Mouse (Mus musculus): ENCODE results near the gene Cop1.

The Cop1 gene

DNA sequence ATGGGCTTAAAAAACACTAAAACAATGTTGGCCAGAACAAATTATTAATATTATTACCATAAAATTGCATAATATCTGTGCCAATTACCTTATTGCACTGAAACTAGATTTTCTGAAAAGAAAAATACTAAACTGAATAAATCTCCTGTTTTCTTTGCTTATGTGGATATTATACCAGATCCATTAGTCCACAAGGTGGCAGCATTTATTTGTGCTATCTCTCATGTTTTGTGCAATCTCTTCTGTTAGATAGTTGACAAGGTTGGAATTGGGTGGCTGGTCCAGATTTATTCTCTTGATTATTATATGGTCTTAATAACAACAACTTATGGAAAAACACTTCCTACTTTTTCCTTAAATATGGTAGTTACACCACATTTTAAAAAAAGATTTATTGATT lies 58.1 kb downstream of the Cop1 start:
- DNase-seq (ENCODE audit: low read depth): peak; percentile 83

DNA sequence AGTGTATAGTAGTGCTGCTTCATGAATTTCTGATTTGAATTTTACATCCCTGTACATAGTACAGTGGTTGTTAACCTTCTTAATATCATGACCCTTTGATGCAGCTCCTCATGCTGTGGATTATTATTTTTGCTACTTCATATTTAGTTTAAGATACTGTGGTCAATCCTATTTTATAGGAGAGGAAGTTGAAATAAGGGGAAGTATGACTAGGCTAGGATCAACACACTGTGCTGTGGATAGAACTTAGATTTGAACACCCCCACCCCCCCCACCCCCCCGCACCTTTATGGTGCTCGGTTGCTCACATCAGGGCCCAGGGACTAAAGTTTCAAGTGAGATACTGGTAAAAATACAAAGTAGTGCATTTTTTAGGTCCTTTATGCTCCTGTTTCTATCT lies 58.7 kb downstream of the Cop1 start:
- DNase-seq (ENCODE audit: low read depth): no peak

DNA sequence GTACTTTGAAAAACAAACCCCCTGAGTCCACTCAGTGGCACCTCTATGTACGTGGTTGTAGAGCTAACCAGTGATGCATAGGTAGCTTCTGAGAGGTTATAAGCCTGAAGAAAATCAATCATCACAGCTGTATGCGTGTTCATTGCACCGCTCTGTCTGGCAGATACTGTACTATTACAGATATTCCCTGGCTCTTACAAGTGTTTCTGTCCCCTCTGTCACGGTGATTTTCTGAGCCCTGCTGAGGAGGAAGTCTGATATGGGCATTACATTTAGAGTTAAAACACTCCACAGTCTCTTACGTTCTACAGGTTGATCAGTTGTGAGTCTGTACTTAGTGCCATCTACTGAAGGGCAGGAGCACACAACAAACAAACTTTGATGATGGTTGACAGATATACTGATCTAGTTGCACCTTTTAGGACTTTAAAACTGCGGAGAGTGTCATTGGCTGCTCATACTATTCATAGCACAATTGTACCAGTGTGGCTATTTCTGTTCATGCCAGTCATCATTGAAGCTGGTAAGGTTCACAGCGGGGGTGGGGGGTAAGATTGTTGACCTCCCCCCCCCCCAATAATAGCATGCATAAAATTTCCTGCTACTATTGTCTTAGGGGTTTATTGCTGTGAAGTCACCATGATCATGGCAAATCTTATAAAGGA lies 69.4 kb downstream of the Cop1 start:
- DNase-seq (ENCODE audit: low read depth): no peak

DNA sequence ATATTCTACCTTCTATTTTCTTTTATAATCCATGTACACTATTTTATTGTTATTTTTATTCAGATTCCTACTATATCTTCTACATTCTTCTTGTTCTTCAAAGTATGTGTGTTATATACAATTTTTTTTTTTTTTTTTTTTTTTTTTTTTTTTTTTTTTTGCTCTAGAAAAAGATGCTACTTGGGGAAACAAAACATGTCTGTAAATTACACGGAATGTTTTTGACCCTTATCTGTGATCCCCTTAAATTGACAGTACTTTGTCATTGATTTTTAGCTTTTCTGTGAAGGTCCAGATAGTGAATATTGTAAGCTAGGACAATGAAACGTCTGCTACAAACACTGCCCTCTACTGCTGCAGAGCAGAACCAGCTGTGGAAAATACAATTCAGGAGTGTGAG lies 81.5 kb downstream of the Cop1 start:
- DNase-seq (ENCODE audit: low read depth): no peak

DNA sequence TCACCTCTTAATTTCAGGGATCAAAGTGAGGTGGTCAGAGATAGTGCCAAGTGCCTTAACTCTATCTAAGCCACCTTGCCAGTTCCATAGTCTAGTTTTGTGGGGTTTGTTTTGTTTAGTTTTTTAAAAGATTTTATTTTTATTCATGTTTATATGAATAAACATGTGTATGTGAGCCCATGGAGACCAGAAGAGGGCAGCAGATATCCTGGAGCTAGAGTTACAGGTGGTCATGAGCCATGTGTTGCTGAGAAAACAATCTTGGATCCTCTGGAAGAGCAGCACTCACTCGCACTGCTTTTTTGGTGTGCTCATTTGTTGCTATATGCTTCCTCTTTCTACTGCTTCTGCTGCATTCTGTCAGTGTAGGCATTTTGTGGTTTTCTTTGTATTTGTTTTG lies 90.5 kb downstream of the Cop1 start:
- DNase-seq (ENCODE audit: low read depth): peak; percentile 71

DNA sequence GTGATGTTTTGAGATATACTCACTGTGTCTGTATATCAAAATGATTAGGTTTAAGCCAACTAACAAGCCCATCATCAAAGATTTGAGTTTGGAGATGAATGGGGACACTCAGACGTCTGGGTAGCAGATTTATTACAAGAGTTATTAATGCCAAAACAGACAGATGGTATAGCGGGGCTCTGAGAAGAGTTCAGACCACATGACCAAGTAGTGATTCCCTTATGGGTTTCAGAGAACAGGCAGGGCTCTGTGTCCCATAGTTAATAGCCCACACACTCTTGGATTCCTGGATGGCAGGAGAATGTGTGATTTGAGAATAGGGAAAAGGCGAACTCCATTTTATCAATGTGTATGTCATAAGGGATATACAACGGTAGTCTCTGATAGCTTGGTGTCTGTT lies 98.9 kb downstream of the Cop1 start:
- no peak for DNase-seq (ENCODE audit: low read depth)

DNA sequence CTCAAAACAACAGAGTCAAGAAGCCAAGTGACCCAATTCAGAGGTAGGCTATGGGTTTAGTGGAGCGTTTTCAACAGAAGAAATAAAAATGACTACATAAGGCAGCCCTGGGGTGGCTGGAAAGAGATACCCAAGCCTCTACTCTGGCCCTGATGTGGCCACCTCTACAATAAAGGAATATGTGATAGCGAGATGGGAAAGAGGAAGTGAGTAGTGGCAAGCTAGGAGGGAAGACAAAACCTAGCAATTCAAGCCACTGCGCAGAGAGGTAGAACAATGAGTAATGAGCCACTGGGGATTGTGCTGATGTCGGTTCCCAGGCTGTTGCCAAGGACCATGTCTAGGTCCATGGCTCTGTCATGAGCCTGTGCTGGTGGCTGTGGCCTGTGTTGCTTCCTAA lies 102.0 kb downstream of the Cop1 start:
- DNase-seq (ENCODE audit: low read depth): no peak

DNA sequence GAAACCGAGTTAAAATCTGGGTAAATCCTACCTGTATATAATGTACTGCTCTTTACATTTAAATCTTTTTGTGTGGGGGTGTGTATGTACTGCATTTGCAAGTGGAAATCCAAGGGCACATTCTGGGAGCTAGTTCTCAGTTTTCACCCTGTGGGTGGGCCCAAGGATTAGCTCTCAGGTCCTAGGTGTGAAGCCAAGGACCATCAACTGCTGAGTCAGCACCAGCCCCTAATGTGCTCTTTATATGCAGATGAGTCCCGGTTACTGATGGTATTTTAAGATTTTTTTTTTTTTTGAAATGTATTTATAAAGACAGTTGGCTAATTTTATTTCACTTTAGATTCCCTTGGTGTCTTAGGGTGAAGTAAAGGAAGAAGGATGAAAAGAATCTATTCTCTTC lies 110.2 kb downstream of the Cop1 start:
- DNase-seq (ENCODE audit: low read depth): no peak

DNA sequence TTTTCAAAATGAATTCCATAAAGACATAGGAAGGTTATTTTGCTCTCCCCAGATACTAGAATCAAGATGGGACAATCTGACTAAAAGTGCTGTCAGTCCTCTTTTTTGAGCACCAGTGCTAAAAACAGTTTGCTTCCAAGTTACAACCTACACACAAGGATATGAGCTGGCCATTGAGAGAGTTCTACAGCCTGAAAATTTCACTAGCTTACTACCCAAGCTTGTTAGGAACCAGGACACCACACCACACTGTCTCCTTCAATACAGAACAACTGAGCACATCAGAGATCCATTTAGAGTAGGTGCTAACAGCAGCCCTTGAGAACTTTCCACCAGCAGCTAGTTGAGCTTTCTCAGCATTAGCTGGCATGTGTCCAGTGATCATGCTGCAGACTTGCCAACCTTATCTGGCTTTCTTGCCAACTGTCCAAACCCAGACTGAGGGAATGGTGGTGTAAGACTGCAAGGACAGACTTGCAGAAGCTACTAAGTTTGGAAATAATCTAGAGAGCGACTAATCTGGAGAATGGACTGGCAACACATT lies 123.0 kb downstream of the Cop1 start:
- DNase-seq (ENCODE audit: low read depth): peak; percentile 78

DNA sequence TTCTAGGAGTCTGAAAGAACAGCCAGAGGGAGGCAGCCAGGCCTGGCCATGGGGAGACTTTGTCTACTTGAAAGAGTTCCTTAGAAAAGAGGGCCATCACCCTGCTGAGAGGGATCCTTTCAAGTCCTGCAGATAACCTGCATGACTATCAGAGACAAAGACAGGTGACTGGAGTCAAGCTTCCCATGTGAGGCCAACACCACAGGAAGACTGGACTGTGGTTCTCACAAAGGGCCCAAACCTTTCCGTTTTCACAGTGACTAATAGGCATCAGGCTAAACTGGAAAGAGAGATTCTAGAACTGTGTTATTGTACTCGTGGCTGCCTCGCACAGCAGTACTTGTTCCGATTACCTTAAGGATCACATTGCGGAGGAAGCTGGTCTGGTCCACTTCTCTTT lies 126.6 kb downstream of the Cop1 start:
- no peak for DNase-seq (ENCODE audit: low read depth)

DNA sequence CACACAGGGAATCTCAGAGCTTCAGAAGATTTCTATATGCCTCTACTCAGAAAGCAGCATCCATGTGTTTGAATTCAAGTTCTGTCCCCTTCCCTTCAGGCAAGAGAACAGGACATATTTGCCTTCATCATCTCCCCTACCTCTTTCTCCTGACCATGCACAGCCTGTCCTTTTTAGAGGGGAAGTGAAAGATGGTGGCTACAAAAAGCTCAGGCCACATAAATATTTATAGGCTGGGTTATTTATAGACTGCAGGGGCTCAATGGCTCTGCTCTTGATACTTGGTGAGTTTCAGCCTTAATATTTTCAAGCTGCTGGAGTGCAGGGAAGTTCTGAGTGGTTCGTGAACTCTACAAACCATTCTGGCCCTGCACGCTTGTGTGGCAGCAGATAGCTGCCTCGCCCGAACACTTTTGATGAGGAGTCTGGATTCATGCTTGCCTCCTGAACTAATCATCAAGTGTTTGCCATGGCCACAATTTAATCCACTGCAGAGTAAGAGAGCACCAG lies 139.8 kb downstream of the Cop1 start:
- DNase-seq (ENCODE audit: low read depth): peak; percentile 15

DNA sequence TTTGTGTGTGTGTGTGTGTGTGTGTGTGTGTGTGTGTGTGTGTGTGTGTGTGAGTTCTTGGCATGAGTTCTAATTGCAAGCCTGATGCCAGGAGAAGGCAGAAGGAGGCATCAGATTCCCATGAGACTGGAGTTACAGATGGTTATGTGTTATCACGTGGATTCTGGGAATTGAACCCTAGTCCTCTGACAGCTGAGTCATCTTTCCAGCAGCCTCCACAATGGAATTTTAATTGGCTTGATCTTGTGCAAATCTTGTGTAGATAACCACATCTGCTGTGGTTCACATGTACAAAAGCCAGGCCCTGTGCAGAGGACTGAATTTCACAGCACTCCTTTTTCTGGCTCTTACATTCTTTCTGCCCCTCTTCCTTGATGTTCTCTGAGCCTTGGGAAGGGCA lies 150.1 kb downstream of the Cop1 start:
- DNase-seq (ENCODE audit: low read depth): peak; percentile 82

DNA sequence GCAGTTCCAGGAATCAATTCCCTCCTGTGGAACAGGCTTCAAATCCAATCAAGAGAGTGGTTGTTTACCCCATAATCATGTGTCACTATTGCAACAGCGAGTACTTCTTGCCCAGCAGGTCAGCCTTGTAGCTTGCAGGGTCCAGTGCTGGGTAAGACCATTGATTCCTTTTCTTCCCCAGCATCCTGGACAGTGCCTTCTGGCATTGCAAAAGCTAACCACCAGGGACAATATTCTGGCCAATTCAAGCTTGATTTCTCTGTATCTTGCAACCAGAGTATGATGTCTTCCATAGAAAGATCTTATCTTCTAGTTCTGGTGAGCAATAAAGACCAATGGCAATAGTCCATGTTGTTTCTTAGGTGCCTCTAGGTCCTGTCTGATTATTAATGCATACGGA lies 150.8 kb downstream of the Cop1 start:
- DNase-seq (ENCODE audit: low read depth): peak; percentile 80

DNA sequence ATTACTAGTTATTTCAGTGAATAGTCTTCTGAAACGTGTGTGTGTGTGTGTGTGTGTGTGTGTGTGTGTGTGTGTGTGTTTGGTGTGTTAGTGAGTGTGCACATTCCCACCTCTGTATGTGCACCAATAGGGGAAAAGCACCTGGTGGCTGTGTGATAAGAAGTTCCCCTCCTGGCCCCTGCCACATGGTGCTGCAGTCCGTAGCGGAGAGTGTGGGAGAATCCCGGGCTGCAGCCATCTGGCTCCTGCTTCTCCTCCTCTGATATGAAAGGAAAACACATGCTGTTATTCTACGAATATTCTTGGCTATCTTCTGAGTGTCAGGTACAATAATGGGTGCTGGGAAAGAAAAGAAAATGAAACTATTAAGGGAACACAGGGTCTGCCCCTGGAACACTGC lies 154.3 kb downstream of the Cop1 start:
- no peak for DNase-seq (ENCODE audit: low read depth)

DNA sequence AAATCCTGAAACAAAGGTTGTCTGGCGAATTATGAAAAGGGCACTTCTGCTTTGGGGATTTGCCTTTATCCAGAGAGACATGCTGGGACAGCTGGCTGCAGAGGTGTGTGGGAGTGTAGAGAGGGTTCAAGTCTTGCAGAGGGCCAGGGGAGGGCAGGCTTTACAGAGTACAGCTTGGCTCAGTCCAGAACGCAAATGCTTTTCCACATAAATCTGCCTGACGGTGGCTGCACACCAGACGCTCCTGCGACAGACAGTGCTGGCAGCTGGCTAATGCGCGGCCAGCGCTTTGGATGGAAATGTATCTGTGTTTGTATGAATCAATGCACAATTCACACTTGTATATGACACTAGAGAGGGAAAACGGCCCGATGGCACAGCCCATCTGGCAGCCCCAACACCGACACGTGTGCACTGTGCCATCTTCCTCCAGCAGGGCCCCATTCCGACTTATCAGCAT lies 156.5 kb downstream of the Cop1 start:
- DNase-seq (ENCODE audit: low read depth): no peak

DNA sequence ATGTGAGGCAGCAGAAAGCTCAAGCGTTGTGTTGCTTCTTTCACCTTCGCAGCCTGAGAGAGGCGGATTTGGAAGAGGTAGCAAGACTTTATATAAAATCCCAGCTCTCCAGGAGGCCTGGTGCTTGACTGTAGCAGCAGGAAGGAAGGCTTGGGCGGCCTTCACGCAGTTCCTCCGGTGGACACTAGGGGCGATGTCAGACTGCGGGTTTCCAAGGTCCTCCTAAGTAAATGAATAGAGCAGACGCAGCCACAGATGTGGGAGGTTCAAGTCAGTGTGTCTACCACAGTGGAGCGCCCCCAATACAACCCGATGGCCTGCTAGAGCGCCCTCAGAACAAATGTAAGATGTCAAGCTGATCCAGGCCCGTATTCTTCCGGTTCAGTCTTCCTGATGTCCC lies 157.9 kb downstream of the Cop1 start:
- DNase-seq (ENCODE audit: low read depth): peak; percentile 63

DNA sequence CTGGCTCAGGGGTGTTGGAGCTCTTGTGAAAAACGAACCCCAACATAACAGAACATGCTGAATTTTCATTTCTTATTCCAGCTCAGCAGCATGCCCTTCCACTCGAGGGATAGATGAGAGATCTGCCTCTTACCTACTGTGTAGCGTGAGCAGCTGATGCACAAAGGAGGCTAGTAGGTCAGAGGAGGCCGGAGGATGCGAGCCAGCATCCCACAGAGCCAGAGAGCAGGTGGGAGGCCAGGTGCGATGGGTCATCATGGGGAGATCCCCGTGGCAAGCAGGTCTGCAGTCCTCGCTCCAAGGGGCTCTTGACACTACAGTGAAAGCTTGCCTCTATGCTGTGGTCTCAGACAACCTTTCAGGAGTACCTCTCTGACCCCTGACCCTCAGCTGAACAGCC lies 160.5 kb downstream of the Cop1 start:
- peak; percentile 30 for DNase-seq (ENCODE audit: low read depth)

DNA sequence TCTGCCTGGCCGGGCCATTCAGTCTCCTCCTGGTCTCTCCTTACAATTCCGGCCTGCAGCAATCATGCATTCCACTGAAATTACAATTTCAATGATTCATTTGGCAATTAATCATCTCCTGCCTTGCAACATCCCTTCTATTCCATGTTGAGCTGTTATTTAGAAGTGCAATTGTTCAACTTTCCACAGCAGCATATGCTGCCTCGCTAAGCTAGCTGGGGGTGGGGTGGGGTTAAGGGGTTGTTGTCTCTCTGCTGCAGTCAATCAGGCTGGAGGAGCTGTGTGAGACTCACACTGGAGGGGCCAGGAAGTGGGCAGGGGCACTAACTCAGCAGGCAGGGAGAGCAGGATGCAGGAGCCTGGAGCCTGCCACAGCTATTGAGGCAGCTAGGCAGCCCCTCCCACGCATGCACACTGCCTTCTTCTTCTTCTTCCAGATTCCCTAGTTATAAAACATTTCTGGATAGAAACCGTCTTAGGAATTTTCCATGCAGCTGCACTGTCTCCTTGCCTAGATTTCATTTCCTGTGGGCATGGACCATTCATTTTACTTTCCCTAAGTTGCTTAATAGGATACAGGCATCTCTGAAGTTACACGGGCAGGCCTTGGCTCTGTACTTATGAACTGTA lies 161.1 kb downstream of the Cop1 start:
- DNase-seq (ENCODE audit: low read depth): peak; percentile 92

DNA sequence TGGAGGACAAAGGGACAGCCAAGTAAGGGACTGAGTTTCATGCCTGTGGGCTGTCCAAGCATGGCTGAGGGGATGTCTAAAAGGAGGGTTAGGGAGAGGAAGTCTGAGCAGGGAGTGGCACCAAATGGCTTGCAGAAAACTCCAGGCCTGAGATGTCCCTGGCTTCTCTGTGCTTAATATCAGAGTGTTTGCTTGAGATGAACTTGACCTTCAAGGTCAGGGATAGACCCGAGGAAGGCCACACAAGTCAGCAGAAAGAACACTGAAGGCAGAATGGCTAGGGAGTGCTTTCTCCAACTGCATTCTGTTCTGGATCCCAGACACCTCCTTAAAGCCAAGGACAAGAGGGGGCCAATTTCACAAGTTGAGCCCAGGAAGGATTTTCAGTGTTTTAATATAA lies 161.8 kb downstream of the Cop1 start:
- DNase-seq (ENCODE audit: low read depth): peak; percentile 33

DNA sequence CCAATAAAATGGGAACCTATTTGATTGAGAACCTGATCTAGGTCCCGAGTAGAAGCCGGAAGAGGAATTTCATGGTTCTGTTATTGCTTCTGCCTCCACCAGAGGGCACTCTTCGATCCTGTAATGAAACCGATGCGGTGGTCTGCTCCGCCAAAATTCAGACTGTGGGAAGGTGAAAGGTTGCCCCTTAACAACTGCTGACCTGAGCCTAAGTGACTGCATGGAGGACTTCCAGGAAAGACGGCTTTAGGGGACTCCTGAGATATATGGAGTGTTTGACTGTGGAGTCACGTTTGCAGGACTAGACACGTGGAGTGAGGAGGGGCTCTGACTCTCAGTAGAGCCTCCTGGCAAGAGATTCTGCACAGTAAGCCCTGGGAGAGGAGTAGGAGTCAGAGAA lies 164.4 kb downstream of the Cop1 start:
- peak; percentile 81 for DNase-seq (ENCODE audit: low read depth)

All from NIH3T3 (cell line).